Mouse (Mus musculus) neural tube, embryonic 11.5 days (tissue): ENCODE results near the gene Pam16. TPM values are rescaled to one million over a fixed set of nuclear protein-coding genes. Genes with fewer than 3 reads are reported as not detected.

Experiments
- ATAC-seq: fragments of 200-750 bp; cut with Nextera tagmentation; 2 replicates; pipeline ENCODE4 v1.8.0; 2017; ENCODE audit warnings: moderate number of reproducible peaks, mild to moderate bottlenecking, moderate TSS enrichment, moderate library complexity; ENCODE audit not compliant: insufficient read depth, low FRiP score, low TSS enrichment
- DNase-seq: peaks from one replicate; pipeline ENCODE4 v3.0.0-alpha.2; 2015; ENCODE audit warnings: low spot score
- H3K27ac ChIP-seq: fragments of 300-500 bp; sonication (generic); 2 replicates; pipeline ENCODE4 v1.5.1; 2014; ENCODE audit warnings: low read depth, mild to moderate bottlenecking, low read length
- H3K27me3 ChIP-seq: fragments of 300-500 bp; sonication (generic); 2 replicates; pipeline ENCODE4 v1.6.1; 2014; ENCODE audit warnings: mild to moderate bottlenecking, low read length, mixed read lengths; ENCODE audit not compliant: control insufficient read depth, insufficient read depth
- H3K36me3 ChIP-seq: fragments of 300-500 bp; sonication (generic); 2 replicates; pipeline ENCODE4 v1.6.1; 2014; ENCODE audit warnings: mild to moderate bottlenecking, low read length, moderate library complexity, mixed read lengths; ENCODE audit not compliant: control insufficient read depth, insufficient read depth
- H3K4me1 ChIP-seq: fragments of 300-500 bp; sonication (generic); 2 replicates; pipeline ENCODE4 v1.6.1; 2014; ENCODE audit warnings: low read length, mixed read lengths; ENCODE audit not compliant: control insufficient read depth, insufficient read depth
- H3K4me2 ChIP-seq: fragments of 300-500 bp; sonication (generic); 2 replicates; pipeline ENCODE4 v1.6.1; 2014; ENCODE audit warnings: low read depth, mild to moderate bottlenecking, moderate library complexity
- H3K4me3 ChIP-seq: fragments of 300-500 bp; sonication (generic); 2 replicates; pipeline ENCODE4 v1.5.1; 2014; ENCODE audit warnings: low read depth, low read length
- H3K9ac ChIP-seq: fragments of 300-500 bp; sonication (generic); 2 replicates; pipeline ENCODE4 v1.6.1; 2014; ENCODE audit warnings: mild to moderate bottlenecking, low read length
- H3K9me3 ChIP-seq: fragments of 300-500 bp; sonication (generic); 2 replicates; pipeline ENCODE4 v1.6.1; 2016; ENCODE audit warnings: low read length; ENCODE audit not compliant: control insufficient read depth
- WGBS: fragments of 180-500 bp; shearing (Covaris S2); extraction: QIAGEN DNeasy Blood & Tissue Kit; methylation state at CpG from one replicate; pipeline ENCODE4 v1.1.7; 2014; 5-methylcytosine and 5-hydroxymethylcytosine counted together
- polyA plus RNA-seq: library from polyadenylated mRNA; unstranded; fragments of >200 nt; fragmentation: Nextera tagmentation; extraction: Ambion mirVana; gene quantifications from 2 replicates; pipeline ENCODE4 v1.2.1, GENCODE M21; 2014

The Pam16 gene
- polyA plus RNA-seq, 1 experiment from 2014 or later, result 94.3 TPM

DNA sequence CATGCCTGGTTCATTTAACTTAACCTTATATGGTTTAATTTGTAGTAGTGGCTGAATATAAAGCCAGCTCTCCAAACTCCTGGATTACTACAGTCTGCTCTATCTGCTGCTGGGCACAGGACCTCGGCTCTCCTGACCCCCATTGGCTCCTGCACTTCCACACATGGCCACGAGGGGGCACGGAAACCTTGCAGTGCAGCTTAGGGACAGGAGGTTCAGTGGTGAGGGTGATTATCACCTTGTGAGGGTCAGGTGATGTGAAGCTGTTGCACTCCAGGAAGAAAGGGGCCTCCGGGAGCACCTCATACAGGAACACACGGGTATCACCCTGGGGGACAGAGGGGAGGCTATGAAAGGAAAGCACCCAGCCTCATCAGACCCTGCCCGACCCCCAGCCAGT, 5.2 kb upstream of the Pam16 start:
- H3K36me3 ChIP-seq, result no peaks in the 10 kb centered on the region
- H3K27me3 ChIP-seq, result no peaks in the 10 kb centered on the region
- DNase-seq, result peak; percentile 80
- WGBS, result 24% methylated on average over 6 of the region's 6 CpGs
- H3K4me2 ChIP-seq, result no peak overlapping the region
- H3K4me3 ChIP-seq, result no peak overlapping the region
- H3K4me1 ChIP-seq, result peaks cover 3% of the 10 kb centered on the region; the same call in 1 of the 2 replicates
- peak; percentile 36 for ATAC-seq
- H3K27ac ChIP-seq, result no peak overlapping the region
- H3K9me3 ChIP-seq, result no peaks in the 10 kb centered on the region
- H3K9ac ChIP-seq, result no peak overlapping the region

DNA sequence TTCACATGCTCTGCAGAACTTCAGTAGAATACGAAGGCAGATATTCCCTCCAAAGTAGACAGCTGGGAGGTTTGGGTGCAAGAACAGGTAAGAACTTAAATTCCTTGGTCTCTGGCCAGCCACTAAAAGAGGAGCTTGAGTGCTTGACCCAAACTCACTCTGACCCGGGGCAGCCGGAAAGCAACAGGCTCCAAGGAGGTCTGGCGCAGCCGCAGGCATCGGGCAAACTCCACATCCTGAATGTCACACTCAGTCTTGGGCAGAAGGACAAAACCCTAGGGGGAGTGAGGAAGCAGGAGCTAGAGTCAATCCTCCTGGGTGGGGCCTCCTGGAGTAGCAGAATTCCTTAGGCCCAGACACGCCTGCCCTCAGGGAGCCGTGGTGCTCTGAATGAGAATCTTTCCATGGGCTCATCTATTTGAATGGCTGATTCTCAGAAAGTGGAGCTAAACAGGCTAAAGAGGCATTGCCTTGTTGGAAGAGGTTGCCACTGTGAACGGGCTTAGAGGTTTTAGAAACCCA, 4.2 kb upstream of the Pam16 start:
- Histone ChIP-seq H3K27ac (no peak overlapping the region), H3K4me3 (no peak overlapping the region), H3K4me2 (no peak overlapping the region), H3K27me3 (no peaks in the 10 kb centered on the region), H3K36me3 (no peaks in the 10 kb centered on the region), H3K4me1 (peaks cover 6% of the 10 kb centered on the region), H3K9me3 (no peaks in the 10 kb centered on the region), H3K9ac (no peak overlapping the region)
- WGBS, result 93% methylated on average over 9 of the region's 9 CpGs
- DNase-seq (no peak), ATAC-seq (no peak)

DNA sequence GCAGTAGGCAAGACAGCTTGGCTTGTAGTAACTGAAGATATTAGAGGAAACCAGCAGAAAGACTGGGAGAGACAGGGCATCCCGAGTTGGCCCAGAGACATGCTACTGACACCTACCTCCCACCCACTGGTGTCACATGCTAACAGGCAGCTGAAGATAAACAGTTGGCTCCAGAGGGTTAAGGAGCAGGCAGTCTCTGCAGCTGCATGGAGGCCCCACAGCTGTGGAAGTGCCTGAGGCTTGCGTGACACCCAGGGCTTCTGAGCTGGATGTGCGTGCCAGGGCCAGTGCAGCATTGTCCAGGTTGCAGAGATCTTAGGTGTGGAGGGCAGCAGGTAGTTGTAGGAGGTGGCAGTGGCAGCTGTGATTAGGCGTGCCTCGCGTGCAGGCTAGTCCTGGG, 2.3 kb upstream of the Pam16 start:
- Histone ChIP-seq H3K27ac (no peak overlapping the region), H3K9me3 (no peaks in the 10 kb centered on the region), H3K4me1 (peaks cover 17% of the 10 kb centered on the region), H3K4me2 (no peak overlapping the region), H3K36me3 (no peaks in the 10 kb centered on the region), H3K27me3 (no peaks in the 10 kb centered on the region), H3K4me3 (no peak overlapping the region), H3K9ac (no peak overlapping the region)
- ATAC-seq (no peak), DNase-seq (no peak)
- WGBS, result 90% methylated on average over 6 of the region's 6 CpGs

DNA sequence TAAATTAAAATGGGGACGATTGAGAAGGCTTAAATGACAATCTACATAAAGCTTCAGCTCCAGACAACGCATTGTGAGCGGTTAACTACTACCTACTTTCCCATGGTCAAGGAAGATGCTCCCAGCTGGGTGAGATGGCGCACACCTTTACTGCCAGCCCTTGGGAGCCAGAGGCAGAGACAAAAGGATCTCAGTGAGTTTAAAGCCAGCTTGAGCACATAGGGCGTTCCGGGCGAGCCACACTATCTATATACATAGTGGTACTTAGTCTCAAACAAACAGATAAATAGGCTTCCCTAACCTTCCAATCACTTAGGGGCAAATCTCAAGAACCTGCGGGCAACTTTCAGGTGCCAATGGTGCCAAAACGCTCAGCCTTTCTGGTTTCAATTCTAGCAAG, 714 bp downstream of the Pam16 start:
- H3K36me3 ChIP-seq, result no peaks in the 10 kb centered on the region
- H3K27ac ChIP-seq, result peak overlapping the region; percentile 73
- peaks cover 17% of the 10 kb centered on the region for H3K4me1 ChIP-seq
- peak overlapping the region; percentile 85 for H3K9ac ChIP-seq
- ATAC-seq (peak; percentile 10; the same call in 1 of the 2 replicates), DNase-seq (no peak)
- H3K27me3 ChIP-seq, result no peaks in the 10 kb centered on the region
- peak overlapping the region; percentile 73 for H3K4me3 ChIP-seq
- WGBS, result 24% methylated on average over 9 of the region's 9 CpGs
- H3K4me2 ChIP-seq, result peak overlapping the region; percentile 75
- no peaks in the 10 kb centered on the region for H3K9me3 ChIP-seq

DNA sequence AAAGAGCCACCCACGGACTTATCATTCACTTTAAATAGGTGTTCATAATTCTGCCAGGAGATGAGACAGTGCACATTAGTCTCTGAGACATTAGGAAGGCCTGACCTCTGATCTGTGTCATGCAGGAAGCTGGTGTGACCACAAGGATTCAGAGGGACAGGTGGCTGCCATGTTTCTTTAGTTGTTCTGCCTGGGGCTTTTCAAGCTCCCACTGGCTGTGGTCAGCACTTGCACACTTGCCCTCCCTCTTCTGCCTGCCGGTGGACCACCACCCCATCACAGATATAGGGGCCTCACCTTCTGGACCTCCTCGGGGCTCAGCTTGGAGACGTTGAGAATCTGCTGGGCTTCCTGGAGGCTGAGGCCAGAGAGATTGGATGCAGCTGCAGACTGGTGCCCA, 8.0 kb downstream of the Pam16 start:
- H3K4me2 ChIP-seq, result no peak overlapping the region
- no peaks in the 10 kb centered on the region for H3K9me3 ChIP-seq
- H3K9ac ChIP-seq, result no peak overlapping the region
- H3K36me3 ChIP-seq, result peaks cover 28% of the 10 kb centered on the region
- 84% methylated on average over 4 of the region's 4 CpGs for WGBS
- DNase-seq, result no peak
- ATAC-seq, result no peak
- H3K4me3 ChIP-seq, result no peak overlapping the region
- no peak overlapping the region for H3K27ac ChIP-seq
- H3K27me3 ChIP-seq, result no peaks in the 10 kb centered on the region
- H3K4me1 ChIP-seq, result no peaks in the 10 kb centered on the region

DNA sequence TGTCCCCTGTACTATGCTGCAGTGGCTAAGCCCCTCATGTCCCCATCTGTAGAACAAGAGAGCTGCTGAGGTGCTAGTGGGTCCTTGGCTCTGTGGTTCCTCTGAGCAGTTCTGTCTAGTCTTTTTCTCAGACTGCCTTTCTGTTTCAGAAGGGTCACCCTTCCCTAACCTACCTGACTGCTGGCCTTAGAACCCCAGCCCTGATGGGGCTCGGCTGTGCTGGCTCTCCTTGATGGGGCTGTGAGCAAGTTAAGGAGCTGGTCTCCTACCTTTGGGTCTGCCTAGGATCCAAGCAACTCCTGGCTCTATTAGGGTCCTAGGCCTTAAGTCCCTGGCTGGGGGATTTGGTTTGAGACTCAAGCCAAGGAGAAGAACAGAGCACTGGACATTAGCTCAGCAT, 9.5 kb downstream of the Pam16 start:
- H3K4me1 ChIP-seq, result no peaks in the 10 kb centered on the region
- WGBS, result 77% methylated on average over 1 of the region's 1 CpGs
- no peak overlapping the region for H3K4me2 ChIP-seq
- no peak overlapping the region for H3K4me3 ChIP-seq
- no peak overlapping the region for H3K27ac ChIP-seq
- ATAC-seq (no peak), DNase-seq (no peak)
- H3K9ac ChIP-seq, result no peak overlapping the region
- no peaks in the 10 kb centered on the region for H3K27me3 ChIP-seq
- peaks cover 33% of the 10 kb centered on the region for H3K36me3 ChIP-seq
- H3K9me3 ChIP-seq, result no peaks in the 10 kb centered on the region

DNA sequence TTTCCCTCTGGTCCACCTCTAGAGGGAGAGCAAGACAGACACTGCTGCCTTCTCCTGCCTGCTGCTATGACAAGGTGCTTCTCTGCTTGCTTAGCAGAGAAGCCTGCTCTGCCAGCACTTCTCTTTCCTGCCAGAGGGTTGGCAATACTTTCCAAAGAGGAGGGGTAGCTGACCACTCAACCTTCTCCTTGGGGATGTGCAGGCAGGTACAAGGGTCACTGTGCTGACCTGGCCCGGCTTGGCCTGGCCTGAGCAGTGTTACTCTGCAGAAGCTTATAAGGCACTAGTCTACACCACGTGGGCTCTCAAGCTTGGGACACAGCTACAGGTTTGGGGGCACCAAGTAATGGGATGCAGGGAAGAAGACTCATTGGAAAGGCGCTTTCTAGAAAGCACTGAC, 10.1 kb downstream of the Pam16 start:
- Histone ChIP-seq H3K9ac (no peak overlapping the region), H3K4me1 (no peaks in the 10 kb centered on the region), H3K9me3 (no peaks in the 10 kb centered on the region), H3K4me3 (no peak overlapping the region), H3K36me3 (peaks cover 33% of the 10 kb centered on the region), H3K4me2 (no peak overlapping the region), H3K27ac (no peak overlapping the region), H3K27me3 (no peaks in the 10 kb centered on the region)
- no peak for ATAC-seq
- WGBS, result 92% methylated on average over 3 of the region's 3 CpGs
- no peak for DNase-seq

DNA sequence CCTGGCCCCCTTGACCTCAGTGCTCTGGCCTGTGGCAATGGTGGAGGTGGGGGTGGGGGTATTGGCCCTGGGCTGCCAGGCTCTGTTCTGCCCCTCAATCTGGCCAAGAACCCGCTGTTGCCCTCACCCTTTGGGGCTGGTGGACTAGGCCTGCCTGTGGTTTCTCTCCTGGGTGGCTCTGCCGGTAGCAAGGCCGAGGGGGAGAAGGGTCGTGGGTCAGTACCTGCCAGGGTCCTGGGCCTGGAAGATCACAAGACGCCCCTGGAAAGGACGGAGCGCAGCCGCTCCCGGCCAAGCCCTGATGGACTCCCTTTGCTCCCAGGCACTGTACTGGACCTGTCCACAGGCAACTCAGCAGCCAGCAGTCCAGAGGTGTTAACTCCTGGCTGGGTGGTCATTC, 11.1 kb downstream of the Pam16 start:
- H3K27ac ChIP-seq, result no peak overlapping the region
- ATAC-seq, result no peak
- H3K4me2 ChIP-seq, result no peak overlapping the region
- WGBS, result 93% methylated on average over 8 of the region's 9 CpGs
- peaks cover 36% of the 10 kb centered on the region for H3K36me3 ChIP-seq
- H3K9ac ChIP-seq, result no peak overlapping the region
- no peaks in the 10 kb centered on the region for H3K4me1 ChIP-seq
- H3K27me3 ChIP-seq, result no peaks in the 10 kb centered on the region
- H3K9me3 ChIP-seq, result no peaks in the 10 kb centered on the region
- no peak for DNase-seq
- no peak overlapping the region for H3K4me3 ChIP-seq

DNA sequence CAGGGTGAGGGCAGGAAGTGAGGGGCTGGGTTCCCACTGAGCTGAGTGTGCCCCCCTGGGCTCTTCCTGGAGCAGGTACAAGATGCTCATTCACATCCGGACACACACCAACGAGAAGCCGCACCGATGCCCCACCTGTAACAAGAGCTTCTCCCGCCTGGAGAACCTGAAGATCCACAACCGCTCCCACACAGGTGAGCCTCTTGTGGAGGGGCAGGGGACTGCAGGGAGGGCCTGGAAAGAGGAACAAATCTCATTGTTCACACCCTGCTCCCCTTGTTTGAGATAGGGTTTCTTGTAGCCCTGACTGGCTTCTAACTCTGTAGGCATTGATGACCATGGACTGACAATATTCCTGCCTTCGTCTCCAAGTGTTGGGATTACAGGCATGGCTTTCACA, 13.1 kb downstream of the Pam16 start:
- H3K27ac ChIP-seq, result no peak overlapping the region
- H3K36me3 ChIP-seq, result peaks cover 31% of the 10 kb centered on the region
- no peaks in the 10 kb centered on the region for H3K27me3 ChIP-seq
- ATAC-seq (no peak), DNase-seq (no peak)
- no peak overlapping the region for H3K9ac ChIP-seq
- no peaks in the 10 kb centered on the region for H3K9me3 ChIP-seq
- WGBS, result 94% methylated on average over 7 of the region's 7 CpGs
- no peak overlapping the region for H3K4me3 ChIP-seq
- no peak overlapping the region for H3K4me2 ChIP-seq
- peaks cover 11% of the 10 kb centered on the region for H3K4me1 ChIP-seq
